10 mouse cellular contexts compared by ENCODE assay signal in the genomic region with DNA sequence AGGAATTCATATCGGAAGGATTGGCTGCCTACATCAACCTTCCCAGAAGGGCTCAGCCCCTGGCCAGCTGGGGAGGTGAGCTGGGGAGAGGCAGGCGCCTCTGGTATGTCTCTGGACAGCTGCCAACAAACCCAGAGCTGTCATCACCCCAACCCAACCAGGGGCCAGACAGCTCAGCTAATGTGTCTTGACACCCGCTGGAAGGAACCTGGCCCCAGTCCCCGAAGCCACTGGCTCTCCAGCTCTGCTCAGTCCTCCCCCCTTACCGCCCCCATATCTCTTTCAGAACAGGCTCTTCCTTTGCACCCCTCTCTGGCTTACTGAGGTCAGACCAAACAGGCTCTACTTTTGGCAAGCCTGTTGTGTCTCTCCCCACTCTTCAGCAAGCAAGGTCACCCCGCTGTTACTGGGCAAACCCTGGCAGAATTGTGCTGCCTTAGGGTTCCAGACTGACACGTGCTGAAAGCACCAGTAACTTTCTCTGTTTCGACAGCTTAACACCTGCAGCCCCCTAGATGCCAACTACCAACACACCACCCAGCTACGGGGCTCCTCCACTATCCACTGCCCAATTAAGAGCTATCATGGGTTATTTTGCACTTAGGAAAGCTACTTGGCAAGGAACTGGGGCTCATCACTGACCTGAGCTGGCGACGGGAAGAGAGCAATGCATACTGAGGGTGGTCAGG. TPM values are rescaled to one million over a fixed set of nuclear protein-coding genes. Genes with fewer than 3 reads are reported as not detected.
A peak's percentile ranks its signal among the peaks of the same experiment; 100 is the strongest.
DNase-seq lines count a peak whose midpoint lies in the region; ATAC-seq lines count a peak whose summit lies in the region.
"Had no signal": no experiment of that assay in that cellular context is flagged by ENCODE, and none has a peak within 500 bp of the region (broad histone marks: within the 10 kb centered on the region; RNA-seq: fewer than 3 reads in every experiment).

No protein-coding gene starts in this region.

- no peak for DNase-seq in embryonic facial prominence, embryonic 10.5 days (ENCODE audit: low spot score)
- peak; percentile 58 for DNase-seq in 3134 (ENCODE audit: extremely low read depth, insufficient read length, low spot score)
- peak; percentile 40 for DNase-seq in forelimb bud, embryonic 11.5 days (ENCODE audit: low read depth, low spot score)
- DNase-seq in intestine, embryonic 14.5 days (ENCODE audit: low spot score) = no peak
- DNase-seq in skeletal muscle tissue, adult 2 months (ENCODE audit: low read depth, low spot score) = peak; percentile 89
- no peak for DNase-seq in thymus, postnatal 10 days (ENCODE audit: low spot score in 2 of 2)

- peak; percentile 28; the same call in 1 of the 2 replicates for ATAC-seq in embryonic facial prominence, embryonic 12.5 days (ENCODE audit: insufficient number of reproducible peaks, insufficient read depth, low FRiP score, low TSS enrichment)
- 0 out of 2 replicates have a peak, but pooled peaks have one; percentile 43 for ATAC-seq in intestine, embryonic 14.5 days (replicated peaks; ENCODE audit: low FRiP score, low TSS enrichment, low read depth)
- no peak for ATAC-seq in erythroid progenitor cell, adult 5-6 weeks (replicated peaks; ENCODE audit: low FRiP score, poor library complexity, severe bottlenecking)

- no peak overlapping the region for H3K4me3 ChIP-seq in embryonic facial prominence, embryonic 12.5 days
- H3K4me3 ChIP-seq in embryonic facial prominence, embryonic 10.5 days = no peak overlapping the region
- H3K4me3 ChIP-seq in intestine, embryonic 14.5 days (ENCODE audit: low read depth, low read length) = no peak overlapping the region
- H3K4me3 ChIP-seq: erythroblast, embryonic 14.5 days had no signal

- no peak overlapping the region for H3K4me2 ChIP-seq in embryonic facial prominence, embryonic 12.5 days (replicated peaks)
- H3K4me2 ChIP-seq in intestine, embryonic 14.5 days (ENCODE audit: low read length) = no peak overlapping the region

- no peaks in the 10 kb centered on the region for H3K27me3 ChIP-seq in embryonic facial prominence, embryonic 12.5 days
- H3K27me3 ChIP-seq in embryonic facial prominence, embryonic 10.5 days (replicated peaks; ENCODE audit: low read depth, poor library complexity, severe bottlenecking) = 0 out of 2 replicates have a peak, but pooled peaks cover 2% of the 10 kb centered on the region
- H3K27me3 ChIP-seq in intestine, embryonic 14.5 days (replicated peaks; ENCODE audit: control insufficient read depth, insufficient read depth, low read length) = no peaks in the 10 kb centered on the region

- H3K27ac ChIP-seq in embryonic facial prominence, embryonic 12.5 days = no peak overlapping the region
- H3K27ac ChIP-seq in embryonic facial prominence, embryonic 10.5 days (replicated peaks) = no peak overlapping the region
- H3K27ac ChIP-seq in intestine, embryonic 14.5 days (ENCODE audit: low read depth) = no peak overlapping the region

- no peaks in the 10 kb centered on the region for H3K9me3 ChIP-seq in embryonic facial prominence, embryonic 12.5 days
- H3K9me3 ChIP-seq in embryonic facial prominence, embryonic 10.5 days = no peaks in the 10 kb centered on the region
- no peaks in the 10 kb centered on the region for H3K9me3 ChIP-seq in intestine, embryonic 14.5 days (ENCODE audit: control insufficient read depth, low read length)

- no peaks in the 10 kb centered on the region for H3K36me3 ChIP-seq in embryonic facial prominence, embryonic 12.5 days
- no peaks in the 10 kb centered on the region for H3K36me3 ChIP-seq in embryonic facial prominence, embryonic 10.5 days (replicated peaks)
- H3K36me3 ChIP-seq in intestine, embryonic 14.5 days (ENCODE audit: control insufficient read depth, insufficient read depth, low read length) = no peaks in the 10 kb centered on the region

- WGBS in embryonic facial prominence, embryonic 12.5 days = 58% methylated on average over 11 of the region's 11 CpGs
- 79% methylated on average over 11 of the region's 11 CpGs for WGBS in embryonic facial prominence, embryonic 10.5 days
- 64% methylated on average over 11 of the region's 11 CpGs for WGBS in intestine, embryonic 14.5 days

- peaks cover 20% of the 10 kb centered on the region for H3K4me1 ChIP-seq in embryonic facial prominence, embryonic 12.5 days
- H3K4me1 ChIP-seq in embryonic facial prominence, embryonic 10.5 days = peaks cover 14% of the 10 kb centered on the region
- peaks cover 7% of the 10 kb centered on the region for H3K4me1 ChIP-seq in intestine, embryonic 14.5 days (replicated peaks; ENCODE audit: control insufficient read depth, insufficient read depth, low read length)

- H3K9ac ChIP-seq in embryonic facial prominence, embryonic 12.5 days = no peak overlapping the region
- H3K9ac ChIP-seq in intestine, embryonic 14.5 days (ENCODE audit: low read length) = no peak overlapping the region

RNA-seq across cellular contexts. Expression of a gene that starts 5.9 kb away (rescaled TPM):
- not detected in 2 replicates for polyA plus RNA-seq in embryonic facial prominence, embryonic 12.5 days (2016; fragmentation: Nextera tagmentation; extraction: Ambion mirVana)
- polyA plus RNA-seq in embryonic facial prominence, embryonic 10.5 days (2016; fragmentation: Nextera tagmentation; extraction: Ambion mirVana) = not detected in 2 replicates
- polyA plus RNA-seq in intestine, embryonic 14.5 days (2014; fragmentation: Nextera tagmentation; extraction: Ambion mirVana) = 0.16 and 0.30 TPM in 2 replicates
- not detected in 2 replicates for total RNA-seq in erythroid progenitor cell, adult 5-6 weeks (2015; ENCODE audit: low replicate concordance)
- not detected in 2 replicates for total RNA-seq in erythroid progenitor cell, adult 5-6 weeks (2017; ENCODE audit: low replicate concordance)
- total RNA-seq: CH12.LX had no signal
- polyA plus RNA-seq: erythroblast, embryonic 14.5 days had no signal

RNA-seq across cellular contexts. Expression of a gene that starts 38.8 kb away (rescaled TPM):
- 26.1 and 31.1 TPM in 2 replicates for polyA plus RNA-seq in embryonic facial prominence, embryonic 12.5 days (2016; fragmentation: Nextera tagmentation; extraction: Ambion mirVana)
- polyA plus RNA-seq in embryonic facial prominence, embryonic 10.5 days (2016; fragmentation: Nextera tagmentation; extraction: Ambion mirVana) = 35.7 and 38.4 TPM in 2 replicates
- polyA plus RNA-seq in intestine, embryonic 14.5 days (2014; fragmentation: Nextera tagmentation; extraction: Ambion mirVana) = 55.9 and 66.6 TPM in 2 replicates
- 6.3 and 14.4 TPM in 2 replicates for total RNA-seq in erythroid progenitor cell, adult 5-6 weeks (2015; ENCODE audit: low replicate concordance)
- total RNA-seq in erythroid progenitor cell, adult 5-6 weeks (2017; ENCODE audit: low replicate concordance) = 18.5 and 19.1 TPM in 2 replicates

Comparison
In these comparisons a context has a peak if more than half of its experiments do, and no peak if none do; other contexts are left out.
1. DNase-seq: peak in 3134 (single experiment), forelimb bud, embryonic 11.5 days (single experiment) and skeletal muscle tissue, adult 2 months (single experiment); none in embryonic facial prominence, embryonic 10.5 days (single experiment), intestine, embryonic 14.5 days (single experiment) and thymus, postnatal 10 days (0 of 2).